Mouse (Mus musculus) c-Kit-positive CD71-negative TER-119-negative erythroid progenitor cells, embryonic 14.5 days (primary cell): ENCODE measurements around the gene Fmnl2.
A peak's percentile ranks its signal among the peaks of the same experiment; 100 is the strongest.

Experiments used
- DNase-seq: peaks from one replicate; pipeline ENCODE4 v3.0.0-alpha.2; 2013; ENCODE audit warnings: low read depth

The Fmnl2 gene

GRCm38 (mm10) chr2:53047031-53047430 lies 189.4 kb downstream of the Fmnl2 start:
- DNase-seq = no peak

- DNase-seq = no peak
These were observed 190.2 kb downstream of the Fmnl2 start for GRCm38 (mm10) chr2:53047749-53048387.

DNA sequence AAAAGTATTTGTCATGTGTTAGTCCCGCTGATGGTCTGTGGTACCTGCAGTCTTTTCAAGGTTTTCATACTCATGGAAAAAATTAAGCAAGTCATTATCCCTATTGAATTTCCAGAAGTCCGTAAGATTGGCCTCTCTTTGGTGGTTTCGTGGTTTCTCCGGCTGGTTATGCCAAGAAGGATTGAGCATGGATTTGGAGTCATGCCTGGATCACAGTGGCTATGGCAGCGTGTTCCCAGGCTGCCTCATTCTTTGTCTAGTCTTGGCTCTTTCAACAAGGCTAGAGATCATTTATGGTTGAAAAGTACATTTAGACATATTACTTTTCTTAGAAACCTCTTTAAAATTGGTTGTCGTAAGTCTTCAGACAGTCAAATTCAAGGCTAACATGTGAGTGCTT lies 192.7 kb downstream of the Fmnl2 start:
- no peak for DNase-seq

- DNase-seq = no peak
These were observed 193.8 kb downstream of the Fmnl2 start for GRCm38 (mm10) chr2:53051502-53051901.

DNA sequence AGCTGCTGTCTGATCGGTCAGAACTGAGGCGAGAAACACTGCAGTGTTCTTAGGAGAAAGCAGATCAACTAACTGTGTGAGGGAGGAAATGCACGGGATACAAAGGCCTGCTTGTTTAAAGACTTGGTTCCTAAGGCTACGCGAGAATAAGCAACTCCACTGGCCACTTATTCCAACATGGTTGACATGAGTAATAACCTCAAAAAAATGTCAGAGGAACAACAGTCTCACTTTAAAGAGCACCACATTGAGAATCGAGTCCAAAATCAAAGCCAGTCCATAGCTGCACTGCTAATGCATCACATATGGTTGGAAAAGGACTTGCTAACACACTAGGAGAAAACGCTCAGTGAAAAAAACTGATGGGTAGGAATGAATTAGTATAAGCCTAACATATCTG lies 196.1 kb downstream of the Fmnl2 start:
- DNase-seq = no peak

DNA sequence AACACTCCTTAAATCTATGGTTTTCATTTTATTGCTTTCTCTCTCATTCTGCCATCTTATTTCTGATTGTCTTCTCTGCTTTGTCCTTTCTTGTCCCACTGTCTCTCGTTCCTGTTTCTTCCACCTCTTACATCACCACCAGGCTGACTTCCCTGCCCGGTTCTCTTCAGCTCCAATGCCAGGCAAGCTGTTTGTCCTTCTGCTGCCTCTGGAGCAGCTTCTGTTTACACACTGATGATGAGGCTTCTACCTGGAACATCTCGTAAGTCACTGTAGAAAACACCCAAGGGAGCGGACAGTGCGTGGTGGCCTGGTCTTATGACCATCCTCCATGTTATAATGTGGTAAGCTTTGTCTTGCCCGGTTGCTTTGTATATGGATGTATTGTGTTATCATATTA lies 198.9 kb downstream of the Fmnl2 start:
- DNase-seq = no peak

- DNase-seq = no peak
These were observed 199.6 kb downstream of the Fmnl2 start for GRCm38 (mm10) chr2:53057291-53057690.

GRCm38 (mm10) chr2:53061363-53062000 lies 203.8 kb downstream of the Fmnl2 start:
- no peak for DNase-seq

DNA sequence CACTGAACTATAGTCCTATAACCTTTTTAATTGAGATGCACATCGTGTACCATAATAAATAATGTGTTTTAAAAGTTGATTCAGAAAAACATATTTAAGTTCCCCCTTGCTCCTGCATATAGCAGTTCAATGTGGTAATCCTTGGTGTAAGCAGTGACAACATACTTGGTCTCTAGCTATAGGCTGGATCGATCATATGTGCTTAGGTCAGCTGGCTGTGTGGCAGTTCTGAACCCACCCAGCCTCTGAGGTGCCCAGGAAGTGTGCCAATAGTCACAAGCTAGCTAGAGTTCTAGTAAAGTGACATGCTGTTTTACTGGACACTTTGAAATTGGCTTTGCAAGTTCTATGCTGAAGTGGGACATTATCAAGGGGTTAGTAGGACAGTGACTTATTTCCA lies 209.3 kb downstream of the Fmnl2 start:
- no peak for DNase-seq

DNA sequence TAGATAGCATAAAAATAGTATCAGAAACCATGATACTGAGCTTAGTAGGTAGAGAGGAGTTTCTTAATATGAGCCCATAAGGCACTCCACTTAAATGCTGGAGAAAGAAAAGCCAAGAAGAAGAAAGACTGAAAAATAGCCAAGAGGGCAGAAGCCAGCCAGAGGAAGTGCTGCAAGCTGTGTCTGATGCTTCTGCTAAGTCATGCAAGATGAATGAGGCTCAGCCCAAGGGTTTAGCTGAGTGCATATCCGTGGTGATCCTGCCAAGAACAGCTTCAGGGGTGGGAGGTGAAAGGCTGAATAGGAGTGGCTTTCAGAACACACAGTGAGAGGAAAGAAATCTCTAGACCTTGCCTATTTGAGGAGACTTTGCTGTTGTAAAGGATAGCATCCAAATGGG lies 212.9 kb downstream of the Fmnl2 start:
- DNase-seq = no peak

DNA sequence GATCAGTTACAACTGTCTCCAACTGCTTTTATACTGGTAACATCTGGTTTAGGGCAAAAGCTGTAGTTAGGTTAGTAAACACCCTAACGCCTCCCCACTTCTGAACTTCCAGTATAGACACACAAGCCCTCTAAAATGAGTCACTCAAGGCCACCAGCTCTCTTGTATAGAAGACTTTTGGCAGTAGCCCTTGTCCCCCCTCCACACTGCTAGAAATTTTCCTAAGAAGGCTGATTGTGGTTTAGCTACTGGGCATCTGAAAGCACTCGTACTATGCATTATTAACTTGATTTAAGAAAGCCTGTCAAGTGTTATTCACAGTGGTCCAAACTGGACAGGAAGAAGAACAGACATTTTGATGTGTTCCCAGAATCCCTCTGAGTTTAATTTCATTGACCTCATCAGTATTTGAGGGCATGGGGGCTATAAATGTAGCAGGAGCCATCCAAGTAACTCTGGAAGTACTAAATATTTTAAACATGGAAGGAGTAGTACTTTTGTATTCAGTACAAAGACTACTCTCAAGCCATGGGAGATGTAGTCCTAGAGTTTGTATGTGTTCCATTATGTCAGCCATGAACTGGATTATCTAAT lies 222.1 kb downstream of the Fmnl2 start:
- no peak for DNase-seq

DNA sequence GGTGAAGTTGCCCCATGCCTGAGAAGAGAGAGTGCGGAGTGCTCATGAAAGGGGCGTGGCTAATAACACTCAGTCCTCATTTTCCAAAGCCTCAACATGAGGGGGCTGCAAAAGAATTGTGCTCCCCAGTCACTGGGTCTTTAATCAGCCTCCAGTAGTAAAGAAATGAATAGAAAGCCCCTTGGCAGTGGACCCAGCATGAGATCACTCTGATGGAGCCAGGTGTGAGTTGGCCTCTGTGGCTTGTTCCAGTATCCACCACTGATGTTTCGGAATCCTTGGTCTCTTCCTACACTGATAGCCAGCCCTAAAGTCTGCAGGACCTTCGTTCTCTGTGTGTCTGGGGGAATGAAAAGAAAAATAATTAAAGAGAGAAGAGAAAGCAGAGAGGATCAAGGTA lies 224.4 kb downstream of the Fmnl2 start:
- DNase-seq = no peak

GRCm38 (mm10) chr2:53082501-53082900 lies 224.8 kb downstream of the Fmnl2 start:
- DNase-seq = no peak

- no peak for DNase-seq
These were observed 225.6 kb downstream of the Fmnl2 start for GRCm38 (mm10) chr2:53083241-53083640.

GRCm38 (mm10) chr2:53085617-53086202 lies 228.1 kb downstream of the Fmnl2 start:
- peak; percentile 38 for DNase-seq

GRCm38 (mm10) chr2:53088744-53089143 lies 231.1 kb downstream of the Fmnl2 start:
- no peak for DNase-seq

DNA sequence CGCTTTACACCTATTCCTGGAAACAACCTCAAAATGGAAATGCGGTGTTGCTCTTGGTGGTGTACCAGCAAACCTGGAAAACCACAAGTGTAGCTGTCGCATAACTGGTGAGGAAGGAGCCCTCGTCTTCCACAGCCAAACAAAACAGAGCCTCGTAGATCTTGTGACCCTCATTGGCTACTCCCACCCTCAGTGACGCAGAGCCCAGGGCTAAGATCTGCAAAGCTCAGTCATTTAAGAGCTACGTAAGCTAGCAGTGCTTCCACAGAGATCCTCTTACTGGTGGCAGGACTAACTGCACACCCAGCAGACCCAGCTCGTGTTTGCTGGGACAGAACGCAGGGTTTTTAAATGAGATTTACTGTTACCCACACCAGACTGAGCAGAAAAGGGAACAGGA lies 237.4 kb downstream of the Fmnl2 start:
- DNase-seq = no peak

DNA sequence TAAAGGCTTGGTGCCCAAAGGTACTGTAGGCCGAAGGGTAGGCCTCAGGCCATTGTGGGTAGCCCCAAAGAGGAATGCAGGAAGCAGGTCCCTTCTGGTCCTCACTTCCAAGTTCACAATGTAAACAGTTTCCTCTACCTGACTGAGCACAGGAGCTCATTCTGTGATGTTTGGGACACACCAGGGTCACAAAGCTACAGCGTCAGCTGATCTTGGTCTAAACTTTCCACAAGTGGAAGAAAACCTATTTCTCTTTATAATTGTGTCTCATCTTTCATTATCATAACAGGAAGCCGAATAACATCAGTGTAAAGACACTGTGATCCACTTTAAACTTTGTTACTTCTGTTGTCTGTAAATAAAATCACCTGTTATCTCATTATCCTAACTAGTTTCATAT lies 237.8 kb downstream of the Fmnl2 start:
- DNase-seq = no peak

DNA sequence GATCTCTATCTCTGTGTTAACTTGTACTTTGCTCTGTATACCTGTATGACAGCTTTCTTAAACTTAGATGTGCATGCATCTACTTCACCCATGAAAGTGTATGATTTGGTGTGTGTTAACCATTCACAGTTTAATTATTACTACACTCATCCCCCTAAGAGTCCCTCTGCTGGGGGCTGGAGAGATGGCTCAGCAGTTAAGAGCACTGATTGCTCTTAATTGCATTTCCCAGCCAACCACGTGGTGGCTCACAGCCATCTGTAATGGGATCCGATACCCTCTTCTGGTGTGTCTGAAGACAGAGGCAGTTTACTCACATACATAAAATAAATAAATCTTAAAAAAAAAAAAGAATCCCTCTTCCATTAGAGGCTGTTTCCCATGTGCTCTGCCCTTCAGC lies 242.4 kb downstream of the Fmnl2 start:
- no peak for DNase-seq

GRCm38 (mm10) chr2:53101885-53102740 lies 244.5 kb downstream of the Fmnl2 start:
- DNase-seq = no peak

DNA sequence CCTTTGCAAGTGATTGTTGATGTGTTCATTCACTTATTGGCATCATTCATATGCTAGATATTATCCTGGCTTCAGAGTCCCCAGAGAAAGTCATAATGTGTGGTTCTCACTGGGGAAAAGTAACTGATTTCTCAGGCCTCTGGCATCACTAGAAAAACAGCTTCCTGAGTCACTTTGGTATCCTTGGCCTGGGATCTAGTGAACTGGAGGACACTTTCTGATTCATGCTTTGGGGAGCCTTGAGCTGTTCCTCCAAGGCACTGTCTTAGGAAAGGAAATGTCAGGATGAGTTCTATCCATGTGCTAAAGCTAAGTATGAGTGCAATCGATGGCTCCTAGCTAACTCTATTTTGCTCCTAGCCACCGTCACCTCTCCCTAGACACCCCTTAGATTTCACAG lies 245.2 kb downstream of the Fmnl2 start:
- no peak for DNase-seq

DNA sequence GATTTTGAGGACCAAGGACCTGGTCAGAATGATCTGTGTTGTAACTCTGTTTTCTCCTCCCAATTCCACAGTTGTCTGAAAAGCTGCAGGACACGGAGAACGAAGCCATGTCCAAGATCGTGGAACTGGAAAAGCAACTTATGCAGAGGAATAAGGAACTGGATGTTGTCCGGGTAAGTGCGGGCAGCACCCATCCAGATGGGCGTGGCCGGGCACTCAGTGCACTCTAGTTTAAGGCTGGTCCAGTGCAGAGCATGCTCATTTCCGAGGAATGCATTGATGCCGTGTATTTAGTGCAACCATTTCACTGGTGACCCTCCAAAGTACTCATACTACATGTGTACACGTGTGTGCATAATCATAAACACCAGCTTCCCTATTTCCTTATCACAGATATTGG lies 247.7 kb downstream of the Fmnl2 start:
- DNase-seq = no peak
